Mouse (Mus musculus): ENCODE measurements around the gene Chst14. TPM values are rescaled to one million over a fixed set of nuclear protein-coding genes. Genes with fewer than 3 reads are reported as not detected.

The Chst14 gene
- total RNA-seq, 2 experiments from 2014 or later, result 4.6 to 4.7 TPM

DNA sequence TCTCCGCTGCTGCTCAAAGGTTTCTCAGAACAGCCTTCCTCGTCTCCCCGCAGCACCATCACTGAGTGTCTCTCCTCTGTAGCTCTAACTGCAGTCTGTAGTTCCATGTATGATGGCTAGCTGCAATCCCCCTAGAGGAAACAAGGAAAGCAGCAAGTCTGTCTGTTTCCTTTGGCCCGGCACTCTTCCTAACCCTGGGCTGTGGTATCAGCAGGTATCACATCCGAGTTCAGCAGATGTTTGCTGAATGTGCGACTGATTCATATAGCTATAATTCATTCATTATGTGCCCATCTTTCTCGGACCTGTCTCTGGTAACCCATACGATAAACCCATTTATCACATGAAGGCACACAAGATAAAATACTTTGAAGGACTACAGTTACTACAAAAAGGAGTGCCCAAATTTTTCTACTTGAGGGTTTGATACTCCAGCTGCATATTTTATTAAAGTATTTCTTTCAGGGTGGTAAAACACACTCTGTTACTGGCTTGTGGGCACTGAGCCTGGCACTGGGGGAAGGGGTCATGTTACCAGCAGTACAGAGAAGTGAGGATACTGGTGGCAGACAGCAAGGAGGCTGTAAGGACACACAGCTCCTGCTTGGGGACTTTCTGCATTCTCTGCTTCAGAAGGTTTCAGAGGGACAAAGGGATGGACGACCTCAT lies 36.8 kb downstream of the Chst14 start:
- ATAC-seq (replicated peaks; ENCODE audit: poor library complexity), result peak; percentile 51

- peak; percentile 40 for ATAC-seq (replicated peaks; ENCODE audit: poor library complexity)
Observed at GRCm38 (mm10) chr2:118963676-118964012, 37.3 kb downstream of the Chst14 start.

DNA sequence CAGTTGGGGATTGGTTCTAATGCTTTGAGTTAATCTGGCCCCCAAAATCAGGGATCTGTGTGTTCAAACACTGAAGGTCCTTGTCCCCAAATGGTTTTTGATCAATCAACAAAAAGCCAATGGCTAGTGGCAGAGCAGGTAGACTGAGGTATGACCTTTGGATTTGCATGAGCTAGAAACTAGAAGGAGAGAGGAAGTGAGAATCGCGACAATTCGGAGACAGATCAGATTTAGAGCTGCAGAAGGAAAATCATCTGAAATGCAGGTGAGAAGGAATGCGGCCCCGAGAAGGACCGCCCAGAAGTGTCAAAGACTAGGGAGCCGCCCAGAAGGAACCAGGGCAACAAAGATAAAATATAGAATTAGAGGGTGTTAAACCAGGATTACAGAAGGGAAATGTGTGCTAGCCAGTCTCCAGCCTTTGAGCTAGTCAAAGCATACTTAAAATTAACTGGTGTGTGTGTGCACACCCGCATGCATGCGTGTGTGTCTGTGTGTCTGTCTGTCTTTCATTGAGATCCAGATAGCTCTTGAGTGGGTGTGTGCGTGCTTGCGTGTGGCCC lies 43.4 kb downstream of the Chst14 start:
- no peak for ATAC-seq (replicated peaks; ENCODE audit: poor library complexity)

- ATAC-seq (replicated peaks; ENCODE audit: poor library complexity), result no peak
Observed at GRCm38 (mm10) chr2:118972048-118972447, 45.8 kb downstream of the Chst14 start.

DNA sequence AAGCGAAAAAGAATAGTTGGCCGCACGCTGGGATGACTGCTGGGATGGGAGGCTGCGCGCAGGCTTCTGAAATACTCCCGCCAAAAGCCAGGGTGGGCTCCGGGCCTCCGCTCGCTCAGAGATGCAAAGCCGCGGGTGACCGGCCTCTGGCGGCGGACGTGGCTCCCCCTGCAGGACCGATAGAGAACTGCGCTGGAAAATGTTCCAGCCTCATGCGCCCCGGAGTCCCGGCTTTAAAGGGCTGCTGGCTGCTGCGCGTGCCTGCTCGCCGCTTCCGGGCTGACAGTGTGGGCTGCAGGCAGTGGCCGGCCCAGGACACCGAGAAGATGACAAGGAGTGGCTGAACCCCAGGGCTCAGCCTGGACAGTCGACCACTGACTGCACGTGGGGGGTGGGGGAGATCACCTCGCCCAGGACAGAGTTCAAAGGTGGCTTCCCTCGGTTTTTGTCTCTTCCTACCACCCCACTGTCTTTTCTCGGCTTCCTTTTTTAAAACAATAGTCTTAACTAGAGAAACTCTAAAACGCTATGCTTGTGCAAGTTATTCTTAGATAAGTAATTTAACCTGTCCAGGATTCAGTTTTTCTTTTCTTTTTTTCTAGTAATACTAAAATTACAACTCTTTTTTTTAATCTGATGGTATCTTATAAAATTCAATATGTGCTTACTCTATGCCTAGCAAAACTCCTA lies 46.5 kb downstream of the Chst14 start:
- peak; percentile 93 for ATAC-seq (replicated peaks; ENCODE audit: poor library complexity)

GRCm38 (mm10) chr2:118975855-118976254 lies 49.6 kb downstream of the Chst14 start:
- ATAC-seq (replicated peaks; ENCODE audit: poor library complexity), result no peak

DNA sequence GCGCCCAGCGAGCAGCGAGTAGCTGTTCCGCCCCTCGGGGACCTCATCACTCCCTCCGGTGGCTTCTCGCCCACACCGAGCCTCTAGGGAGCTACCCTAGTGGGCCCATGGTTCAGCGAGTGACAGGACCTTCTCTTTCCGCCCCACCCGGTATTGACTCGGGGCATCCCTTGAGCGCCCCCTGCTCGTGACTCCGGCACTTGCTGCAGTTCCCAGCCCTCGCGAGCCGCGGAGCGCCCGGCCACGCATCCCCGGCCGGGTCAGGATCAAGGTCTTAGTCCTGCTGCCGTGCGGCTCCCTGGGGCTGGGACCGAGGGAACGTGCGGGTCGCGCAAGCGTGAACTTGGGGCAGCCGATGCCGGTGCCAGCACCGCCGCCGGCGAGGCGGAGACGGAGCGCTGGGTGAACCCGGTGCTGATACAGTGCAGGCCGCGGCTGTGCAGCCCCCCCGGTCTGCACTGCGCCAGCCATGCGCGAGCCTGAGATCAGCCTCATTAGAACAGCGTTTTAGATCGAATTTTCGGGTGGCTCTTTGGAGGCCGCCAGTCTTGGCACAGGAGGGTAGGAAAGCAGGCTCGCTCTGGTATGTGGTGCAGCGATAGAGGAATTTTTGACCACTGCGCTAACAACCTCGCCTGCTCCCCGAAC lies 50.1 kb downstream of the Chst14 start:
- ATAC-seq (replicated peaks; ENCODE audit: poor library complexity), result peak; percentile 83

DNA sequence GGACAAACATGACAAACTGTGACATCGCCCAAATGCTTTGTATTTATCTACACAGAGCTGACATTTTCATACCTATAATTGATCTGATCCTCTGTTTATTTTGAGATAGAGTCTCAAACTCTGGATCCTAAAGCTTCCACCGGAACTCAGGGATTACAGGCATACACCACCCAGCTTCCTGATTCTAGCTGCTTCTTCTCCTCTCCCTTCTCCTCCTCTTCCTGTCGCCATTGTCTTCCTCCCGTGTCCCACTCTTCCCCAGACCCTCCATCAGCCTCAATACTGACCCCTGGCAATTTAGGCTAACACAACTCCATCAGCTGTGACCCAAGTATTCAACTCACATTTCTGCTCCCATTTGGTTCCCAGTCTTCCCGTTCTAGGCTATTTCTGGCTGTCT lies 50.6 kb downstream of the Chst14 start:
- no peak for ATAC-seq (replicated peaks; ENCODE audit: poor library complexity)

DNA sequence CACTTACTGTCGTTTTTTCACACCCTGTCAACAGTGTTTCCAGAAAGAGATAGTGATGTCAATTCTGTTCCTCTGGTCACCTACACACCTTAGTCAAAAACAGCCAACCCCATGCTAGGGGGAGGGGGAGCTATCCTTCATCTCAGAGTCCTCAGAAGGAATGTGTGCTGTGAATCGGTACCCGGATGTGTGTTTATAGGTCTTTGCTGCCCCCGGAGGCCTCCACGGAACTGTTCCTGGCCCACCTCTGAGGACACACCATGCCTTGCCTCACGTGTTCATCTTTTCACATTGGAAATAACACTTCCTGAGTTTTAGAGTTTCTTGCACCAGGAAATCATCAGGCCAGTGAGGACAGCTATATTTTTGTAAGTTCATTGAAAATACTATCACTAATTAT lies 51.8 kb downstream of the Chst14 start:
- ATAC-seq (replicated peaks; ENCODE audit: poor library complexity), result peak; percentile 40

Other genes starting within 250 kb of the Chst14 start
- gene Ankrd63, start 222.5 kb upstream of the Chst14 start, total RNA-seq (2015), result 0.61 and 0.89 TPM in 2 replicates
- gene Ankrd63, start 222.5 kb upstream of the Chst14 start, total RNA-seq (2017), result 0.33 and 0.84 TPM in 2 replicates
- gene Plcb2, start 198.1 kb upstream of the Chst14 start, total RNA-seq (2015), result 71.2 and 80.9 TPM in 2 replicates
- 61.1 and 70.4 TPM in 2 replicates for gene Plcb2, start 198.1 kb upstream of the Chst14 start, total RNA-seq (2017)
- 27.9 and 29.6 TPM in 2 replicates for gene Inafm2, start 180.7 kb upstream of the Chst14 start, total RNA-seq (2015)
- gene Inafm2, start 180.7 kb upstream of the Chst14 start, total RNA-seq (2017), result 17.9 and 20.3 TPM in 2 replicates
- 0.07 and 0.25 TPM in 2 replicates for gene Ccdc9b, start 163.8 kb upstream of the Chst14 start, total RNA-seq (2015)
- gene Ccdc9b, start 163.8 kb upstream of the Chst14 start, total RNA-seq (2017), result 0.42 and 0.47 TPM in 2 replicates
- not detected in 2 replicates for gene Phgr1, start 153.7 kb upstream of the Chst14 start, total RNA-seq (2015)
- gene Phgr1, start 153.7 kb upstream of the Chst14 start, total RNA-seq (2017), result not detected in 2 replicates
- not detected in 2 replicates for gene Disp2, start 146.8 kb upstream of the Chst14 start, total RNA-seq (2015)
- not detected in 2 replicates for gene Disp2, start 146.8 kb upstream of the Chst14 start, total RNA-seq (2017)
- 50.8 and 55.8 TPM in 2 replicates for gene Knstrn, start 112.5 kb upstream of the Chst14 start, total RNA-seq (2015)
- gene Knstrn, start 112.5 kb upstream of the Chst14 start, total RNA-seq (2017), result 215 and 245 TPM in 2 replicates
- gene Ivd, start 64.5 kb upstream of the Chst14 start, total RNA-seq (2015), result 25.9 and 29.6 TPM in 2 replicates
- gene Ivd, start 64.5 kb upstream of the Chst14 start, total RNA-seq (2017), result 37.4 and 39.7 TPM in 2 replicates
- 6.0 and 6.5 TPM in 2 replicates for gene Bahd1, start 26.1 kb upstream of the Chst14 start, total RNA-seq (2015)
- 4.9 and 7.1 TPM in 2 replicates for gene Bahd1, start 26.1 kb upstream of the Chst14 start, total RNA-seq (2017)
- gene Ccdc32, start 102.9 kb downstream of the Chst14 start, total RNA-seq (2015), result 10.4 and 12.7 TPM in 2 replicates
- 15.2 and 16.2 TPM in 2 replicates for gene Ccdc32, start 102.9 kb downstream of the Chst14 start, total RNA-seq (2017)
- 13.0 and 14.6 TPM in 2 replicates for gene Rpusd2, start 108.3 kb downstream of the Chst14 start, total RNA-seq (2015)
- 16.0 and 17.6 TPM in 2 replicates for gene Rpusd2, start 108.3 kb downstream of the Chst14 start, total RNA-seq (2017)
- gene Knl1, start 120.6 kb downstream of the Chst14 start, total RNA-seq (2015), result 58.2 and 69.4 TPM in 2 replicates
- 55.3 and 78.8 TPM in 2 replicates for gene Knl1, start 120.6 kb downstream of the Chst14 start, total RNA-seq (2017)
- gene Rad51, start 186.3 kb downstream of the Chst14 start, total RNA-seq (2015), result 35.8 and 37.2 TPM in 2 replicates
- 33.6 and 33.8 TPM in 2 replicates for gene Rad51, start 186.3 kb downstream of the Chst14 start, total RNA-seq (2017)
- 19.5 and 21.0 TPM in 2 replicates for gene Rmdn3, start 230.5 kb downstream of the Chst14 start, total RNA-seq (2015)
- gene Rmdn3, start 230.5 kb downstream of the Chst14 start, total RNA-seq (2017), result 39.8 and 44.2 TPM in 2 replicates
- gene Gchfr, start 241.3 kb downstream of the Chst14 start, total RNA-seq (2015), result 0.42 and 4.3 TPM in 2 replicates
- gene Gchfr, start 241.3 kb downstream of the Chst14 start, total RNA-seq (2017), result not detected in 2 replicates
- not detected in 2 replicates for gene Gm14137, start 248.0 kb downstream of the Chst14 start, total RNA-seq (2015)
- not detected in 2 replicates for gene Gm14137, start 248.0 kb downstream of the Chst14 start, total RNA-seq (2017)